Mouse (Mus musculus): Measurements from ENCODE around the gene Mrpl20.
A peak's percentile ranks its signal among the peaks of the same experiment; 100 is the strongest.

DNA sequence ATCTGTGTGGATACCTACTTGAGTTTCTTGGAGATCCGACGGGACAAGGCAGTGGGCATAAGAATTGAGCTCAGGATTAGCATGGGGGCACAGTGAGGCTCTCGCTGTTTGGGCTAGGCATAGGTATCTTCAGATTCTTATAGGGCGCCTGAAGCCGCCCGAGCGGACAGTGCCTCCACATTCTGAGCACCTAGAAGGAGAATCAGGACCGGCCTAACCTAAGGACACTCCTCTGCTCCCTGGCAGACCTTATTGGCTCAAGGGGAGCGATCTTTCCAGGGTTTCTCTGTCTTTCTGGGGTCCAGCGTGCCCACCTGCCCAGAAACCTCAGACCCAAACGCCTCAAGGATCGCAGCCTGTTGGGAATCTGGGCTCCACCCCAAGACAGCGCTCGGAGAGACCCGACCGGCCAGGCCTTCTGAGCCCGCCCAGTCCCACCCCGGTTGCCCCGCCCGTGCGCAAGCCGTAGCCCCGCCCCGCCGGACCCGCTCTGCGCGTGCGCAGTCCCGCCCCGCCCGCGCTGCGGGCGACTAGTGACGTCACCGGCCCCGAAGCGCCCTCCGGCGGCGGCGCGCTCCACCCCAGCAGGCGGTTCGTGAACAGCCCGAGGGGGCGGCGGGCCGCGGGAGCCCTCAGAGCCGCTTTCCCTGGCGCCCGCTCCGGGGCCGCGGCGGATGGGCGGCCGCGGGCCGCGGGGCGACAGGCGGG lies 44.3 kb downstream of the Mrpl20 start, which contains the start of gene Dvl1:
- TF ChIP-seq EP300 (IDR thresholded peaks at IDR 0.05), result no peak
- peak; percentile 61 for TF ChIP-seq CTCF (IDR thresholded peaks at IDR 0.05)

All from lung, postnatal 0 days (tissue).